Mouse (Mus musculus) neural tube, embryonic 12.5 days (tissue): ENCODE measurements around the gene Cdk6. TPM values are rescaled to one million over a fixed set of nuclear protein-coding genes. Genes with fewer than 3 reads are reported as not detected.

ENCODE experiments used
- ATAC-seq: fragments of 200-750 bp; cut with Nextera tagmentation; 2 replicates; pipeline ENCODE4 v1.8.0; 2017; ENCODE audit warnings: low read depth, mild to moderate bottlenecking, moderate TSS enrichment, moderate library complexity; ENCODE audit not compliant: low FRiP score
- H3K27ac ChIP-seq: fragments of 300-500 bp; sonication (generic); 2 replicates; pipeline ENCODE4 v1.5.1; 2016
- H3K27me3 ChIP-seq: fragments of 300-500 bp; sonication (generic); replicated peaks from 2 replicates; pipeline ENCODE4 v1.6.1; 2016; ENCODE audit warnings: mild to moderate bottlenecking
- H3K36me3 ChIP-seq: fragments of 300-500 bp; sonication (generic); 2 replicates; pipeline ENCODE4 v1.6.1; 2016; ENCODE audit warnings: mild to moderate bottlenecking
- H3K4me1 ChIP-seq: fragments of 300-500 bp; sonication (generic); 2 replicates; pipeline ENCODE4 v1.6.1; 2016
- H3K4me2 ChIP-seq: fragments of 300-500 bp; sonication (generic); replicated peaks from 2 replicates; pipeline ENCODE4 v1.6.1; 2016; ENCODE audit warnings: mild to moderate bottlenecking
- H3K4me3 ChIP-seq: fragments of 300-500 bp; sonication (generic); 2 replicates; pipeline ENCODE4 v1.5.1; 2016
- H3K9ac ChIP-seq: fragments of 300-500 bp; sonication (generic); 2 replicates; pipeline ENCODE4 v1.6.1; 2016; ENCODE audit warnings: mild to moderate bottlenecking
- H3K9me3 ChIP-seq: fragments of 300-500 bp; sonication (generic); 2 replicates; pipeline ENCODE4 v1.6.1; 2016; ENCODE audit warnings: mild to moderate bottlenecking
- WGBS: fragments of 180-500 bp; shearing (Covaris S2); methylation state at CpG from one replicate; pipeline ENCODE4 v1.1.7; 2016; 5-methylcytosine and 5-hydroxymethylcytosine counted together
- polyA plus RNA-seq: library from polyadenylated mRNA; unstranded; fragments of >200 nt; fragmentation: Nextera tagmentation; extraction: Ambion mirVana; gene quantifications from 2 replicates; pipeline ENCODE4 v1.2.1, GENCODE M21; 2016

Gene Cdk6
- polyA plus RNA-seq, 1 experiment from 2014 or later: 18.5 TPM

GRCm38 (mm10) chr5:3500957-3501563 is 159.8 kb downstream of the Cdk6 start:
- no peaks in the 10 kb centered on the region for H3K9me3 ChIP-seq
- H3K36me3 ChIP-seq: no peaks in the 10 kb centered on the region
- H3K4me2 ChIP-seq: no peak overlapping the region
- H3K27ac ChIP-seq: no peak overlapping the region
- no peak overlapping the region for H3K9ac ChIP-seq
- no peak for ATAC-seq
- no peak overlapping the region for H3K4me3 ChIP-seq
- 57% methylated on average over 8 of the region's 8 CpGs for WGBS
- peaks cover 10% of the 10 kb centered on the region; the same call in 1 of the 2 replicates for H3K4me1 ChIP-seq
- no peaks in the 10 kb centered on the region for H3K27me3 ChIP-seq

- H3K4me1 ChIP-seq: peaks cover 10% of the 10 kb centered on the region; the same call in 1 of the 2 replicates
- ATAC-seq: no peak
- H3K9me3 ChIP-seq: no peaks in the 10 kb centered on the region
- H3K4me3 ChIP-seq: no peak overlapping the region
- no peak overlapping the region for H3K4me2 ChIP-seq
- H3K9ac ChIP-seq: no peak overlapping the region
- WGBS: 18% methylated on average over 8 of the region's 8 CpGs
- no peak overlapping the region for H3K27ac ChIP-seq
- no peaks in the 10 kb centered on the region for H3K36me3 ChIP-seq
- H3K27me3 ChIP-seq: no peaks in the 10 kb centered on the region
These were observed 160.3 kb downstream of the Cdk6 start for GRCm38 (mm10) chr5:3501564-3502001.

DNA sequence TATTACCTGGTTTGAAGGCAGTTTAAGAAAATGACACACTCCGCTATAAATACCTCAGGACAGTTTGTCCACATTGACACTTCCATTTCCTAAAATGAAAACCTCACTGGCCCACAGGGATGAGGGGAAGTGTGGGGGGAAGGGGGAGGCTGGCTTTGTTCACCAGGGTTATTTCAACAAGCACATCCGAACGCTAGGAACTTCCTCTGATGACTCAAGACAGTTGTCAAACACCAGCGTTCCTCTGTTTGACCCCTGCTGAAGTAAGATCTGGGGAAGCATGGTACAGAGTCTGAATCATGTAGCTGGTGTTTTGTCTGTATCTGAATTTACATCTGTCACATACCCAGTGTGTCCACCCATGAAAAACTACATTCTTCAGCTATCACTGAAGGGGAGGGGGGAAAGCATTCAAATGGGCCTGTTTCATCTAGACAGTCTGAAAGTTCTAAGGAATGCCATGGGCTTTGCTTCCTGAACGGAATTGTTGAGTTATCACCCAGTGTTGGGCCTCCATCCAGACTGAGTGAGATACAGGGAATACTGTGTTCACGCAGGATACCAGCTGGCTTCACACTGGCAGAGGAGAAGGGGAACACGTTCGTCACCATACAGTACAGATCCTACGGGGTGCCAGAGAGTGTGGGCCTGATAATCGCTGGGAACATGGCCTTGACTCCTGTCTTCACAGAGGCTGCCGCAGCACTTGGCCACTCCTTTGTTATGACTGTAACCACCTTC is 161.5 kb downstream of the Cdk6 start:
- 0 out of 2 replicates have a peak, but pooled peaks have one; percentile 25 for ATAC-seq

DNA sequence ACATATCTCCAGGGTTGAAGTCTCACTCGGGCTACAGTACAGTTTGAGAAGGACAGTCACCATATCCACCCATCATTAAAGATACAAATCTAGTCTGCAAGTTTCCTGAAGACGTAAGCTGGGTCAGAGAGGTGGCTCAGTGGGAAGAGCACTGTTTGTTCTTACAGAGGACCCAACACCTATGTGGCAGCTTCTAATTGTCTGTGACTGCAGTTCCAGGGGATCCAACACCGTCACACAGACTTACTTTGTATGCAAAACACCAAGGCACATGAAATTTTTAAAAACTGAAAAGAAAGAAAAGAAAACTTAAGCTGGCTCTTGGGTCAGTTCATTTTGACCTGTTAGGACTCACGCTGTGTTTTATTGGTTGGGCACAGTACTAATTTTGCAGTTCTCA is 162.1 kb downstream of the Cdk6 start:
- no peaks in the 10 kb centered on the region for H3K9me3 ChIP-seq
- H3K9ac ChIP-seq: no peak overlapping the region
- ATAC-seq: no peak
- H3K27ac ChIP-seq: no peak overlapping the region
- 84% methylated on average over 4 of the region's 4 CpGs for WGBS
- H3K36me3 ChIP-seq: no peaks in the 10 kb centered on the region
- no peak overlapping the region for H3K4me2 ChIP-seq
- no peaks in the 10 kb centered on the region for H3K27me3 ChIP-seq
- H3K4me3 ChIP-seq: no peak overlapping the region
- peaks cover 10% of the 10 kb centered on the region; the same call in 1 of the 2 replicates for H3K4me1 ChIP-seq

More for the DNA sequence above, 161.5 kb downstream of the Cdk6 start:
- no peaks in the 10 kb centered on the region for H3K36me3 ChIP-seq
- no peak overlapping the region for H3K9ac ChIP-seq
- H3K4me1 ChIP-seq: peaks cover 10% of the 10 kb centered on the region; the same call in 1 of the 2 replicates
- no peak overlapping the region for H3K4me2 ChIP-seq
- H3K4me3 ChIP-seq: no peak overlapping the region
- H3K27ac ChIP-seq: no peak overlapping the region
- H3K9me3 ChIP-seq: no peaks in the 10 kb centered on the region
- H3K27me3 ChIP-seq: no peaks in the 10 kb centered on the region
- 55% methylated on average over 11 of the region's 11 CpGs for WGBS

DNA sequence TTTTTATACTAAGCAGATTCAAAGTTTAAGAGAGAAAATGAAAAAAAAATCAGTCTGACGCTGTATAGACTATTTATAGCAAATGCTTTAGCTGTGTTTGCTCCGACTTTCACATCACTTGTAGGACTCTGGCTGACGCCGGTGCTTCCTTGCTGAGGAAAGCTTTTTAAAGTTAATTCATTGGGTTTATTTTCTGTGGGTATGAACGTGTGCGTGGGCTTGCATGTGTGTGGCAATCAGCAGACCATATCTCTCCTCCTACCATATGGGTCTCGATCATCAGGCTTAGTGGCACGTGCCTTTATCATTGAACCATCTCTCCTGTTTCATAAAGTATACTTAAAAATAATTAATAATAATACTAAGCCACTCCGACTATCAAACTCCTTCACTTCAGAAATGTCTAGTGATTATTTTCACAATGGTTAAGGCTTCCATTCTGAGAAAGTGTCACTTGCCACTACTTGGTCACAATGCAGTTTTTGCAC is 162.6 kb downstream of the Cdk6 start:
- H3K27me3 ChIP-seq: no peaks in the 10 kb centered on the region
- H3K4me1 ChIP-seq: peaks cover 10% of the 10 kb centered on the region; the same call in 1 of the 2 replicates
- WGBS: 87% methylated on average over 9 of the region's 9 CpGs
- no peak overlapping the region for H3K4me3 ChIP-seq
- no peaks in the 10 kb centered on the region for H3K36me3 ChIP-seq
- H3K9me3 ChIP-seq: no peaks in the 10 kb centered on the region
- ATAC-seq: no peak
- H3K4me2 ChIP-seq: no peak overlapping the region
- H3K27ac ChIP-seq: no peak overlapping the region
- H3K9ac ChIP-seq: no peak overlapping the region

- H3K27ac ChIP-seq: no peak overlapping the region
- H3K9me3 ChIP-seq: no peaks in the 10 kb centered on the region
- H3K4me3 ChIP-seq: no peak overlapping the region
- H3K4me2 ChIP-seq: no peak overlapping the region
- no peak overlapping the region for H3K9ac ChIP-seq
- no peak for ATAC-seq
- WGBS: 78% methylated on average over 4 of the region's 4 CpGs
- H3K27me3 ChIP-seq: no peaks in the 10 kb centered on the region
- no peaks in the 10 kb centered on the region for H3K36me3 ChIP-seq
- H3K4me1 ChIP-seq: peaks cover 10% of the 10 kb centered on the region; the same call in 1 of the 2 replicates
These were observed 163.2 kb downstream of the Cdk6 start for GRCm38 (mm10) chr5:3504453-3504852.

GRCm38 (mm10) chr5:3505553-3505952 is 164.3 kb downstream of the Cdk6 start:
- Histone ChIP-seq H3K27me3 (no peaks in the 10 kb centered on the region), H3K4me3 (no peak overlapping the region), H3K36me3 (no peaks in the 10 kb centered on the region), H3K4me1 (peaks cover 10% of the 10 kb centered on the region; the same call in 1 of the 2 replicates), H3K9ac (no peak overlapping the region), H3K27ac (no peak overlapping the region), H3K4me2 (no peak overlapping the region), H3K9me3 (no peaks in the 10 kb centered on the region)
- WGBS: 82% methylated on average over 2 of the region's 2 CpGs
- ATAC-seq: no peak

DNA sequence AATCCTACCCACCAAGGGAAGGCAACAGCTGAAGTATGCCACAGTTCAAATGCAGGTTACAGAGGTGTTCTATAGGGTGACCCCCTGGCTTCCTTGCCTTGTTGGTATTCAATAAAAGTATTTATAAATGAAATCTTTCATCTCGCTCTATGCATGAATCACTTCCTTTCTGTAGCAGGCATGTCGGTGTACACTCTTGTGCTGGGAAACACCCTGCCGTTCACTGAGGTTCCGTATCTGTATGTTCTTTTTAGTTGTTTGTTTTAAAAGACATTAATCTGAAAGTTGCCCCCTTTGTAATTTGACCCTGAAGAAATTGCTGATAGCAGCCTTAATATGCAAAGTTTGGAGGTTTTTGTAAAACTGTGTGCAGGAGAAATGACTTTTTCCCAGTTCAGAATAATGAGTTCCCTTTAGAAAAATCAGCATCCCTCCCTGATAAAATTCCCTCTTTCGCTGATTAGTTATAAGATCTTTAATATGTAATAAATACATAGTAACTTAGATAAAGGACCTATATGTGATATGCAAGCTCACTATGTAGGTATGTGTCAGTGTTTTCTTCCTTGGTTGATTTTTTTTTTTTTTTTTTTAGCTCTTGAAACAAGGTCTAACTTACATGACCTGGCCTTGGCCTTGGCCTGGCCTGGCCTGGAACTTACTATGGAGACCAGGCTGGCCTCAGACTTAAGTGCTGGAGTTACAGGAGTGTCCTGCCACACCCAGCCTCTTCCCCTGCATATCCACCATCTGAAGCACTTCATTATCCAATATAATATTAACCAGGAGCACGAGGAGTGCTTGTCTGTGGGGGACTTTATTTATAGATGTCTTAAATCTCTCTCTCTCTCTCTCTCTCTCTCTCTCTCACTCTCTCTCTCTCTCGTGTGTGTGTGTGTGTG is 167.4 kb downstream of the Cdk6 start:
- H3K9me3 ChIP-seq: no peaks in the 10 kb centered on the region
- H3K4me1 ChIP-seq: no peaks in the 10 kb centered on the region
- H3K4me3 ChIP-seq: no peak overlapping the region
- ATAC-seq: no peak
- no peaks in the 10 kb centered on the region for H3K36me3 ChIP-seq
- H3K27ac ChIP-seq: no peak overlapping the region
- WGBS: 77% methylated on average over 7 of the region's 7 CpGs
- H3K27me3 ChIP-seq: no peaks in the 10 kb centered on the region
- no peak overlapping the region for H3K4me2 ChIP-seq
- H3K9ac ChIP-seq: no peak overlapping the region

DNA sequence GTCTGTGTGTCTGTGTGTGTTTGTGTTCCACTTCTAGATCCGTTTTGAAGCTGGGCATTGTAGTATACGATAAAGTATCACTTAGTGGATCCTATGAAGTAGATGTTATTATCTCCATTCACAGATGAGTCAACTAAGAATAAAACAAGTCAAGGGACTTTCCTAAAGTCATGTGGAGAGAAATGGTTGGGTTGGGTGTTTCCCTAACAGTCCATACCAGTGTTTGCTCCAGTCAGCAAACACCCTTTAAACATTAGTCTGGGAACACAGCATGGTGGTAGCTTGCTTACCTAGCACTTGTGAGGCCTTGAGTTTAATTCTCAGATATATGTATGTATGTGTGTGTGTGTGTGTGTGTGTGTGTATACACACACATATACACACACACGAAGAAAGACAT is 168.2 kb downstream of the Cdk6 start:
- Histone ChIP-seq H3K9me3 (no peaks in the 10 kb centered on the region), H3K27me3 (no peaks in the 10 kb centered on the region), H3K4me1 (no peaks in the 10 kb centered on the region), H3K36me3 (no peaks in the 10 kb centered on the region), H3K9ac (no peak overlapping the region), H3K27ac (no peak overlapping the region), H3K4me2 (no peak overlapping the region), H3K4me3 (no peak overlapping the region)
- ATAC-seq: no peak
- WGBS: 84% methylated on average over 3 of the region's 3 CpGs

GRCm38 (mm10) chr5:3511097-3511795 is 170.0 kb downstream of the Cdk6 start:
- Histone ChIP-seq H3K9me3 (no peaks in the 10 kb centered on the region), H3K4me3 (no peak overlapping the region), H3K4me1 (0 out of 2 replicates have a peak, but pooled peaks cover under 1% of the 10 kb centered on the region), H3K4me2 (no peak overlapping the region), H3K9ac (no peak overlapping the region), H3K36me3 (no peaks in the 10 kb centered on the region), H3K27ac (no peak overlapping the region), H3K27me3 (no peaks in the 10 kb centered on the region)
- ATAC-seq: no peak
- WGBS: 88% methylated on average over 10 of the region's 10 CpGs

GRCm38 (mm10) chr5:3512584-3512983 is 171.3 kb downstream of the Cdk6 start:
- H3K27ac ChIP-seq: no peak overlapping the region
- no peak overlapping the region for H3K4me2 ChIP-seq
- H3K4me1 ChIP-seq: 0 out of 2 replicates have a peak, but pooled peaks cover 5% of the 10 kb centered on the region
- no peaks in the 10 kb centered on the region for H3K27me3 ChIP-seq
- H3K9ac ChIP-seq: no peak overlapping the region
- no peaks in the 10 kb centered on the region for H3K36me3 ChIP-seq
- no peaks in the 10 kb centered on the region for H3K9me3 ChIP-seq
- no peak for ATAC-seq
- whole genome bisulfite sequencing: 57% methylated on average over 4 of the region's 4 CpGs
- H3K4me3 ChIP-seq: no peak overlapping the region
